Mouse (Mus musculus) c-Kit-positive CD71-positive TER-119-positive erythroid progenitor cells, embryonic 14.5 days (primary cell): Measurements from ENCODE around the gene Chit1.

ENCODE experiments used
- DNase-seq: peaks from one replicate; pipeline ENCODE4 v3.0.0-alpha.2; 2013; ENCODE audit warnings: low spot score

Chit1 gene

DNA sequence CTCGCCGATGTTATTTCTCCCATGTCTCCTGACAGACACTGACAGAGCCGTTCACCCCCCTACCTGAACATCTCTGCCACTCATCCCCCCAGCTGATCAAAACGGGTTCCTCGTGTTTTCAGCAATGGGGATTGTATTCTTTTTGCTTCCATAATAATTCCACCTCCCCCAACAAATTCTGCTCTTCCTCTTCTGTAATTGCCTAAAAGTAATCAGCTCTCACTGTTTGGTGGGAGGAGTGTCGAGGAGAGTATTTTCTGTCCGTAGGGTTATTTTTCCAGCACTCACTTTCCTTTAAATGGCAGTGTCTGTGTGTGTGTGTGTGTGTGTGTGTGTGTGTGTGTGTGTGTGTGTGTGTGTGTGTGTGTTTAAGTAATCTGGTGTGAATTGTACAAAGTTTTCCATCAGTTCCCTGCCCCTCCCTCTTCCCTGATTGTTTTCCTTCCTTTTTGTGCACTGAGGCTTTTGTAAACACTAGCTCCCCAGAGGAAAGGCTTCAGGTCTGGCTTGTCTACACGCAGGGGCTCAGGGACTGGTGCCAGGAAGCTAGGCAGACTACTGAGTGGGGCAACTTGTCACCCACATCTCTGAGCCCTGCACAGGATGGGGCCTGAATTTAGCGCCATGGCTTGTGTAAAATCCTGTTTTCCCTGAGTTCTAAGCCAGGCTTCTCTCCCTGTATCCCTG is 31.4 kb upstream of the Chit1 start:
- DNase-seq = no peak

DNA sequence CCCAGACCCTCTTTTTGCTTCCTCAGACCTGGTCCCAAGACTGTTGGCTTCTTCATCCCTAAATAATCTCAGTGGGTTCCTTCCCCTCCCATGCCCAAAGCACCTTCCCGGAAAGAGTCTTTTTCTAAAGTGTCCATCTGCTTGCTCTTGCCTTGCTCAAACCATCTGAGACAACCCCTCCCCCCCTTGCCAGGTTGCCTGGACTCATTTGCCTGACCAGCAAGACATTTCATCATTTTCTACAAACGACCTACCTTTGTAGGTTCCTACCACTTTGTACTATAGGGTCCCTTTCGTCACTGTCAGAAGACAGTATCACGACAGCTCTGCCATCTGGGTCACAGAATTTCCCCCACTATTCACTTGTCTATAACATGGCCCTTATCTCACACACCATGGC is 30.6 kb upstream of the Chit1 start:
- DNase-seq = no peak

DNA sequence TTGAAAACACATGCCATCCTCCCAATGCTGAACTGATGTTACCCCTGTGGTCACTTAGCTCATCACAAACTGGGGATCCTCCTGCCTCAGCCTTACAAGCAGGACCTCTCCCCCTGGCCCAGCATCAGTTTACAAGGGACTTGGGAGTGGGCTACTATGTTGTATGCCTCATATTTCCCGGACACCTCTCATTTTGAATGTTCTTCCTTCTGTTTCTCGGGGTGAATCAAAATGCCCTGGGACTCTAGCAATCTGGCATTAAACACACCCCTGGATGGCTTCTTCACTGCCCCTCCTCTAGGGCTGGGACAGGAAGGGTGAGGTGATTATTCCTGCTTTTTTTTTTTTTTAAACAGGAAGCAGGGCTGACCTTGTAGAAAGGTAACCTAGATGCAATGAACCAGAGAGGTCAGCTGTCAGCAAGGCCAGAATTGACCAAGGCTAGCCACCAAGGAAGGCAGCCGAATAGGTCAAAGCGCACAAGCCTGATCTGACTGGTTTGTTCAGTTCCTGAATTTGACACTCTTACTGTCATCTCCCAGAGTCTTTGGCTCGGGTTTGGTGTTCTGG is 30.1 kb upstream of the Chit1 start:
- DNase-seq = no peak

DNA sequence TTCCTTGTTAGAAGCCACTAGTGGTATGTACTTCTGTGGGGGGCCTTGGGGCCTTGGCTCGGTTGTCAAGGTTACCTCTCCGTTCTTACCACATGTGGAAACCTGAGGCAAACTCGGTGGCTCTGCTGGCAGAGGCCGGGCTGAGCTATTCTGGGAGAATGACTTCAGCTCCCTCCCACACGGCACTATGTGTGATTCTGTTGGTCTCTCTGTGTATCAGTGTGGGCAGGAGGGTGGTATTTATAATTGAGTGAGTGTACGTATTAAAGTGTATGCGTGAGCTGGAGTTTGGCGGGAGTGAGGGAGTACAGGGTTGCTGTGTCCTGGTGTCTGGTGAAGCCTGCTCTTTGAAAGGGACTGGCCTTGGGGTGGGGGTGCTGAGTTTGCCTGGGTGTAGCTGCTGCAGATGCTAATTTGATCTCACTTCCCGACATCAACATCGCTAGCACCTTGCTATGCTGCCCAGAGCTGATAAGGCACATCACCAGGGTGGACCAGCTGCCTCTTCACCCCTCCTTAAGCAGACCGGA is 28.0 kb upstream of the Chit1 start:
- DNase-seq = peak; percentile 63

DNA sequence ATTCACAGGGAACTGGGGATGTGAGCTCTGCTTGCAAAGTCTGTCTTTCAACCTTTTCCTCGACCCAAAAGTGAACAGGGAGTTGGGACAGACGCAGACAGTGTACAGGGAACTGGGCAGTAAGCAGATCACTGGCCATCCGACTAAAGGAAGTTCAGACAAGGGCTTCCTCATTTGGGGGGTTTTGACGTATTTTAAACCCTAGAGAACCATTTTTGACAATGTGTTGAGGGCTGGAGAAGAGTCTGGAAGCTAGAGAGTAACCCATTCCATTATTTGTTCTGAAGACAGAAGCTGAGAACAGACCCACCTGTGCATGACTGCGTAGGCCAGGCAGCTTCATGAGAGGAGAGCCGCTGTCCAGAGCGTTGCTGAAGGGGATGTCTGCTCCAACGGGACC is 27.4 kb upstream of the Chit1 start:
- DNase-seq = no peak

DNA sequence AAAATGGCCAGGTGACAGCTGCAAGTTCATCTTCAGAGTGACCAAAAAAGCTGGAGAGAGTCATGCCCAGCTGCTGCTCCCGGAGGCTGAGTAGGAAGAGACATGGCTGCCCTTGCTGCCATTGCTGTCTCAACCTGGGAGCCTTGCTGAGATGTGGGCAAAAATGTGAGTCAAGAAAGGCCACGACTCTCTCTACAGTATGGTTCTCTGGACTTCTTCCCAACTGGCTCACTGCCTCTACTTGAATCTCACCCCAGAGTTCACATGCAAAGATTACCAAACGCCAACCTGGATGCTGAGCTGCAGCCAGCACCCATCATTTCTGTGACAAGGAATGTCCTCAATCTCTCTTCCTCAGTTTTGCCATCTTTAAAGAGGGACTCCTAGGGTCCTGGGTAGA is 26.9 kb upstream of the Chit1 start:
- DNase-seq = no peak

DNA sequence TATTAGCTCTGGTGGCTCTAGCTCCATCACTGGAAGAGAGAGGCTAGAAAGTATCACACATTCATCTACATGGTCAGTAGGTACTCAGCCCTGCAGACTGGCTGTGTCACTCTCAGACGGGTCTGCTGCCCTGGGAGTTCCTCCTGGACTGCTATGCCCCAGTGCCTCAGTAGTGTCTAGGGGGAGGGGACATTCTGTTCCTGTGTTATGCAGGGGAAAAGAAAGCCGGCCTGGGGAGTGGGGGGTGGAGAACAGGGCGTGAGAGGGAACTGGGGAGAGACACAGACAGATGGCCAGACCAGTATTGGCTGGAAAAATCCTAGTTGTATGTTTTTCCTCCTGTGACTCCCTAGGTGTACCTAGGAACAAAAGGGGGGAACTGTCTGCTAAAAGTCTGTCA is 25.0 kb upstream of the Chit1 start:
- DNase-seq = no peak

DNA sequence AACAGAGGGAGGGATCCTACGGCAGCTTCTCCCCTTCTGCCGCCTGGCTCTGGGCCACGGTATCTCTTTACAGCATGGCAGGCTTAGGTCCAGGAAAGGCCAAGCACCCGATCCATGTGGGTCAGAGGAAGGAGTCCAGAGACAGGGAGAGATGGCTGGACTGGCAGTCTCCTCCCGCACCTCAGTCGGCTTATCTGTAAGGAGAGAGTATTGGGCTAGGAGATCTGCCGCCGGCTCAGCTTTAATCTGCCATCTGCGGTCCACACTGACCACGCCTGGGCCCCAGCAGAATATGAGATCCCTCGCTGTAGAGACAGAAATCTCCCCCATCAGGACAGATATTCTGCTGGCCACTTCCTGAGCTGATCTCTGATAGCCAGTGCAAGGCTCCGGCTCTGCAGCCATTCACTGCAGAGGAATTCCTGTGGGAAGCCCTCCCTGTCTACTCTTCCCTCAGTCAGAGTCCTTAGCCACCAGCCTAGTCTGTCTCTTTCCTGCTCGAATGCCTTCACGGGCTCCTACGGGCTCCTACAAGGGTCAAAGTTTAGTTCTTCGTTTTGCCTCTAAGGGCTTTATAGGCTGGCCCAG is 24.1 kb upstream of the Chit1 start:
- no peak for DNase-seq

DNA sequence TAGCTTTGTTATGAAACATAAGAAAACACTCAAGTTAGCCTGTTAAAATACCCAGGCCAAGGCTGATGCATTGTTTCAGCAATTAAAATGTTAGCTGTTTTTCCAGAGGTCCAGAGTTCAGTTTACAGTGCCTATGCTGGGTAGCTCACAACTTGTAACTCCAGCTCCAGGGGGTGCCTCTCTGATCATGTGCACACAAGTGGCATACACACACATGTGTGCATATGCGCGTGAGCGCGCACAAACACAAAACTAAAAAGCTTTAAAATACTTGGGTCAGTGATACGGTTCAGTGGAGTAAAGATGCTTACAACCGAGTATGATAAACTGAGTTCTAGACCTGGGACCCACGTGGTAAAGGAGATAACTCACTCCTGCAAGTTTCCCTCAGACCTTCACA is 22.0 kb upstream of the Chit1 start:
- DNase-seq = no peak

DNA sequence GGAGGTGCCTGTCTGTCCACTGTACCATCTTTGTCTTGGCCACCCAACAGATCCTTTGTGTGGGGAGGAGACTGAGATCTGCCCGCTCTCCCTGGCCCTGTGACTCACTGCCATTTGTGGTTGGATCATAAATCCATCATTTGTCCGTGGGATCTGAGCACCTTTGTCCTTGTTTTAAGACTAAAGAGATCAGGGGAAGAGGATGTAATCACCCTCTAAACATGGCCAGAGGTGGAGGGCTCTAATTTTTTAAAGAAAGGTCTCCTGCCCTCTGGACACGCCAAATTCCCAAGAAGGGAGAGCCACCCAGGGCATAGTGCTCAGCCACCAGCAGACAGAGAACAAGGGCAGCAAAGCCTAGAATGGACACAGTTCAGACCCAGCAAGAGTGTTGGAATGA is 19.2 kb upstream of the Chit1 start:
- DNase-seq = no peak

DNA sequence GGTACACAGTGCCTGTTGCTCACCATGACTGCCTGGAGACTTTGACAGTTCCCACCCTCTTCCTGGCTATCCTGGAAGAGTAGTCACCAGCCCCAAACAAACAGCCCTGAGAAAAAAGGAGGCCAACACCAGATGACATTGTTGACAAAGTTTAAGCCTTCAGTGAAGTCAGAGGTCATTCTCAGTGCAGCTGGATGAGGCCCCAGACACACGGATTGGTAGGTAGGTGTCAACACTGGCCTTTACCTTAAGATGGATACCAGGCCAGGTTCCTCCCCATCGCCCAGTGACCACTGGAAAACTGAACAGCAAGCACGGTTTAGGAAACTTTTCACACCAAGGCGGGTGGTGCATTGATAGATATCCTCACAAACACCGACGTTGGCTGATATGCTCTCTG is 18.7 kb upstream of the Chit1 start:
- DNase-seq = no peak

DNA sequence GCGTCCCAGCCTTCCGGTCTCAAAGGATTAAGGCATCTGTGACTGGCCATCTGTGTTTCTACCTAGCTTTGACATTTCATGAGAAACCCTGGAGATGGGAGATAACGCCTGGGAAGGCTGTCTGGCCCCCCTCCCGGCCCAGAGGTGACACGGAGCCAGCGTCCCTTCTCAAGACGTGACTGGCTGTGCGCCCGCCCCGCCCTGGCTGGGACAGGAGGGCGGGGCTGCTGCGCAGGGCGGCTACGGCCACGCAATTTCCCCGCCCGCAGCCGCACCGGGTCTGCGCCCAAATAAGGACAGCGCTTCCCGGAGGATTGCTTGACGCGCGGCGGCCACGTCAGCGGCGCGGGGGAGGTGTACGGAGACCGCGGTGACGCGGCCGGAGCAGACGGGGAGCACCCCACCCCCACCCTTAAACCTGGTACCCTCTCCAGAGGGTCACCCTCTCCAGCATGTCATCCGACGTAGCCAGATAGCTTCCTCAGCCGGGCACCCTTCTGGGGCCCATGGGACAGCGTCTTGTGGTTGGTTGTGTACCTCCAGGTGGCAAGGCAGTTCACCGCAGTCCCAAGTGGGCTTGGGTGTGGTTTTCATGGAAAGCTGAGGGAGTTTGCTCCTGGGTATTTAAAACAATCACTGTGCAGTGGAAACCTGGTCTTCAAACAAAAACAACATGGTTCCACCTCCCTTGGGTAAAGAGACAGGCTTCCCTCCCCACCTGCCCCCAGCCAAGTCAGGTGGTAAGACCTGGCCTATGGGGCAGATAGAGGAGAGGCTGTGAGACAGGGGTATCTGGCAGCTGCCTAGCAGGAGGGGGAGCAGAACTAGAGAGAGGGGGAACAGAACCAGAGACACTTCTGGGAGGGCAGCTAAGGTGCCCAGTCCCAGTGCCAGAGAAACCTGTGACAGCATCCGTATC is 17.9 kb upstream of the Chit1 start:
- peak; percentile 95 for DNase-seq

DNA sequence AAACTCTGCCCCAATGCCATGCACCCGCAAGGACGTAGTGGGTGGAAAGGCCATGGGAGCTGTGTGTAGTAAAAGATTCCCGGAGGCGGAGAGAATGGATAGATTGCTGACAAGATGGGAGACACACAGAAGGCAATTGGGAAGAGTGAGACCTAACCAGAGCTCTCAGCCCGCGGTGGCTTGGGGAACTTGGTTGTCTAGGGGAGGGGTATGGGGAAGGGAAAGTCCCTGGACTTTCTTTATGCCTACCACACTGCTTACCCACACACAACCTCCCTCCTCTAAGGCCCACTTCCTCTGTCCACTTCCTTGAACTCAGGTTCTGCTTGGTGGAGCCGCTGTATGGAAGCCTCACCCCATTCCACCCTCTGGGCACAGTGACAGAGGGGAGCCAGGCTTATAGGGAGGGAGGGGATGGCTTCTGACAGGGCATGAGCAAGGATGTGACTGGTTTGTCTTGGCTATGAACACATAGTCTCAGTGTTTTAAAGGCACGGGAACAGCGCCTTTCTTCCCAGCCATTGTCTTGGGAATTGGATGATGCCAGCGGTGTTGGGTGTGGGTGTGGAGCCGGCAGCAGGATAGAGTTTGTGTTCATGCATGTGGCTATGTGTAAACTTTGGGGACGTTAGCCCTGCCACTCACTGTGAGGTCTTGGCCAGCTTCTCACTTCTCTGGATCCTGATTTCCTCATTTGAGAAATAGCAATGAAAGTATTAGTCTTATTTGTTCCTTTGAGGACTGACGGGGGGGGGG is 17.1 kb upstream of the Chit1 start:
- no peak for DNase-seq

DNA sequence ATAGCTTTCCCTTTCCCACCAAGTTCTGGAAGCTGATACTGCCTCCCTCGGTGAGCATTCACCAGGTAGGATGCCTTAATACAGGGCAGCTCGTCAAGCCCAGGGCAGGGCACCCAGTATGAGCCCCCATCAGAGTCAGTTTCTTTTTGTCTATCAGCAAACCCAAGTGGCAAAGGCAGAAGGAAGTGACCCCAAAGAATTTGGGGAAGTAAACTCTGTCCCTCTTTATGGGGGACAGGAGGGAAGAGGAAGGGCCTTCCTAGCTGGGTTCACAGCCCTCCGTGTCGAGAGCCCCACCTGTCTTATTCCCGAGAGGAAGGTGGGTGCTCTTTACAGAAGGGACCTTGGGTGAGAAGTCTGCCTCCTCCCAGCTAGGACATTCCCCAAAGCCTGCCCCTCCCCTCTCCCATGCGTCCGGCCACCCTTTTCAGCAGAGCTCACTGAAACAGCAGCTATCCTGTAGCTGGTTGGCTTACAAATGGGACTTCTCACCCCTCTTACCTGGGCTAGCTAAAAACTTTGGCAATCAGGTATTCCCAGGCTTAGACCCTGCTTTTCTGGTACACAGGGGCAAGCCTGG is 15.9 kb upstream of the Chit1 start:
- DNase-seq = no peak

DNA sequence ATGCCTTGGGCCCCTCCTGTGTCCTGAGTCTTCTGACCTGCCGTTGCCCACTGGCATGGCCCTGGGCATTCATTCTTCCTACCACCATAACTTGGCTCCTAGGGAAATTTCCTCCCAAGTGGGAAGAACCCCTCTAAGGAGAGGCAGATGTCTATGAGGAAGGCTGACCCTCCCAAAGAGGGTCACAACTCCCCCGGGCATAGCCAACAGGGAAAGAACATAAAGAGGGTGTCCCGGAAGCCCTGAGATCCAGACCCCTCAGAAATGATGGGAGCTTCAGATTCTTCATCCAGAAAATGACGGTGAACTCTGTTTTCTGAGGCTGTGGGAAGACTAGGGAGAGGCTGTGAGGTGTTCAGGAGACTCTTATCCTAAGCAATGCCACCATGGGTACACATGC is 15.3 kb upstream of the Chit1 start:
- no peak for DNase-seq

DNA sequence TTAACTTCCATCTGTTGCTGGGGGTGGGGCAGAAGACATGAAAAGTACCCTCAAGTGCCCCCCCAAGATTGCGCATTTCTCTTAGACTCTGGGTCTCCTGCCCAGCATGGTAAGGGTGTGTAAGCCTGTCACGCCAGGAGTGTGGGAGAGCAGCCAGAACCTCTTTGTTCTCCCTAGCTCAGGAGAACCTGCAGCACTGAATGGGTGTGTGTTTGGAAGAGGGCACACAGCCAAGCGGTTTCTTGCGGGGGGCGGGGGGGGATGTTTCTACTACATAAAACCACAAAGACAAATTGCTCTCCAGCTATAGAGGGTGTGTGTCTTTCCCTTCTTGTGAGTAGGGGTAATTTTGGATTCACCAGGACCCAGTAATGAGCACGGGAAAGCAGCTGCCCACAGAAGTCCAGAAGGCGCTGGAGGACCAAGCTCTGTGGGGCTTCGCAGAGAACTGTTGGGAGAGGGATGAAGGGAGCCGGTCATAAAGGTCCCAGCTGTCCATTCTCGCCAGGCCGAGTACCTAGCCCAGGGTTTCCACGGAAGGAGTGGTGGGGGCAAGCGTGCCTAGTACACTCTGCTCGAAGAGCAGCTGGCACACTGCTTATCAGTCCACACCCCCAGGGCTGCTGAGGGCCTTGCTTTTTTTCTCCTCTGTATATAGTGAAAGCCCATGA is 14.6 kb upstream of the Chit1 start:
- DNase-seq = no peak

DNA sequence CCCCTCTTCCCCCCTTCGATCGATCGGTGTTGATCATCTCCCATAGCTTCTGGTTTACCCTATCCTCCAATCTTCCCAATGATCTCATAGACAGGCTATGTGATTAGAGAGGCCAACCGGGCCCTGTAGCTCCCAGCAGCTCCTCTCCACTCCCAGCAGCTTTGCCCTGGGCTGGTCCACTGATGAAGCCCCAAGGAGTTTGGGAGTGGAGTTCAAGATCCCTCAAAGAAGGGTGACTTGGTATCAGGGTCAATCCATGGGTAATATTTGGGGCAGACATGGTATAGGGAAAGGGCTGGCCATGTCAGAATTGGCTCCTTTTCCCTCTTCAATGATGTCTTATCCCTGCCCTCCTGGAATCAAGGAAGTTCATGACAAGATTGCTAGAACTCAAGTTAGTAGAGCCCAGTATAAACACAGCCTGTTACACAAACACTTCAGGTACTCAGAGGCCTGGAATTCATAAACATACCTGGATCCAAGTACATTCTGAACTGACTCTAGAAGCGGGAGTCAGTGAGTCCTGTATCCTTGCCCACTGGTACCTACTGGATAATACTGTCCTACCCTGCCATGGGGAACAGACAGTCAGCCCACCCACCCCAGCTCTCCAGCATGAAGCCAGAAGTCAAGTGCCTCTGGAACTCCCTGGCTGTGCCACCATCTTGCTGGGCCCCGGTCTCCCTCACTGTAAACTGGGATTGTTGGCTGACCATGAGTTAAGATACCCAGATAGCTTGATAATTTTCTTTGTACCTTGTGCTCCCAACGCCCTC is 13.8 kb upstream of the Chit1 start:
- no peak for DNase-seq

DNA sequence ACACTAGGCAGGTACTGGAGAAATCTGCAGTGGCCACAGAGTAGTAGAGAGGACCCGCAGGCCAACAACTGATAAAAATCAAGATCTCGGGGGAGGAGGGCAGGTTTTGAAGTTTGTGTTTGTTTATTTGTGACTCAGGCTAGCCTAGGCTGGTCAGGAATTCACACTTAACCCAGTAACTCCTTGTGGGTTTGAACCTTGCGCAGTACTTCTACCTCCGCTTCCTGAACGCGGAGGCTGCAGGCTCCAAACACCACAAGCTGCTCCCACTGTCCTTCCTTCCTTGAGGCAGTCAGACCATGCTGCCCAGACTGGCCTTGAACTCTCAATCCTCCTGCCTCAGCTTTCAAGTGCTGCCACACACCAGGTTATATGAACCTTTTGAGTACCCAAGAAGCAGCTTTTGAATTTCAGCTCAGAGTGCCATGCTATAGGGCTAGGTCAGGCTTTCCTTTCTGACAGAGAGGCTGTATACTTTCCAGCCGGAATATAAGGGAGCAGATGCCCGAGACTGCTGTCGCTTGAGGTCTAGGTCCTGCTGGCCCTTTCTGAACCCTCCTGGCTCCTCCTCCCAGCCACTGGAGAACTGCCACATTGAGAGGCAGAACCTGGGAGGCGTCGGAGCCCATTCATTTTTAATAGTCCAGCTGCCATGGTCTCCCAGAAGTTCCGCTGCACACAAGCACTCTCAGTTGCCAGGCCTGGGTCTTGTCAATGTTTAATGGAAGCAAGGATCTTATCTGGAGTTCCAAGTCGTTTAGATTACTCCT is 12.9 kb upstream of the Chit1 start:
- DNase-seq = no peak
